Mouse (Mus musculus): Measurements from ENCODE around the gene Mansc1.

Mansc1 gene

DNA sequence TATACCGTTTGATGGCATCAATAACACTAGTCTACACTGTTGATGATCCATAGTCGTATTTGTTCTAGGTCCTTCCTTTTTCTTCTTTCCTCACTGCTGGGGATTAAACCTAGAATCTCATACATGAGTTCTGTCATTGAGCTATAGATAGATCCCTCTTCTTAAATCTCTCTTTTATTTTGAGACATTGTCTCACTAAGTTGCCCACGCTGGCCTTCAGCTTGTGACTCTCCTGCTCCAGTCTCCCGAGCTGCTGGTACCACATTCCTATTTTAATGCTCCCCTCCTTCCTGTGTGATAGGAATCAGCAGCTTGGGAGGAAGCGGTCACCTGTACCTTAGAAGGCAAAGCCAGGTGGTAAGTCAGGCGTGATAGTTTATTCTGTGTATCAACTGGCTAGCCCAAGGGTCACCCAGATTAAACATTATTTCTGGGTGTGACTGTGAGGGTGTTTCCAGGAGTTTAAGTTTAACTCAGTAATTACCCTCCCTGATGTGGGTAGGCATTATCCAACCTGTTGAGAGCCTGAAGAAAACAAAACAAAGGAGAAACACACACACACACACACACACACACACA is 34.5 kb downstream of the Mansc1 start:
- no peak for DNase-seq (ENCODE audit: low spot score)

DNA sequence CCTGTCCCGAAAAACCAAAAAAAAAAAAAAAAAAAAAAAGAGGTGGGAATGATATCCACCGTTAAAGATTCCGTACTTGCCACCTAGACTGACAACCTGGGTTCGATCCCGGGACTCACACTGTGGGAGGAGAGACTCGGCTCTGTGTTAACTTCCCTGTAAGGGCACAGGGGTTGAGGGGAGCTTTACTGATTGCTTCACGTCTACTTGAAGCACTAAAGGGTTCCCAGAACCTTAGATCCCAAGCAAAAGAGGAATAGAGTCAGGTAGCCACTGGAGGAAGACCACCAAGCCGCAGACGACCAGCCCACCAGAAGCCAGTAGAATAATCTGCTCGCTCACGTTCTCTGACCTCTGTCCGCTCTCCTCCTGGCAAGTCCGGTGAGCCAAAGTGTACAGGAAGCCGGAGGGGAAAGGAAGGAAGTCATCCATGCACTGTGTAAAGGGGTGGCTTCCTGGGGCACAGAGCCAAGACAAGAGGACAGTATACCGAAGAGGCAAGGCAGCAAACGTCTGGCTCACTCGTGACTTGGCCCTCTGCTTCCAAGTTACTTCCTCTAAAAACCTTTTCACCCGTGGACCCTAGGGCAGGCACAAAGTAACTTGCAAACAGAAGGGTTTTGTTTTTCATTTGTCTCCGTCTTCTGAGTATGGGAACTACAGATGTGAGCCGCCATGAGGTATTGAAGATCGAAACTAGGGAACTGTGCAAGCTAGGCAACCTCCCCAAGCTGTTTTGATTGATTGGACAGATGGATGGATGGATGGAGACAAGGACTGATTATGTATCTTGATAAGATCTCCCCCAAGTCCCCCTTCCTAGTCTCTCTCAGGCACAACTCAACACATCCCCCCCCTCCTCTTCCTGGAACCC is 37.5 kb downstream of the Mansc1 start:
- no peak for DNase-seq (ENCODE audit: low spot score)

DNA sequence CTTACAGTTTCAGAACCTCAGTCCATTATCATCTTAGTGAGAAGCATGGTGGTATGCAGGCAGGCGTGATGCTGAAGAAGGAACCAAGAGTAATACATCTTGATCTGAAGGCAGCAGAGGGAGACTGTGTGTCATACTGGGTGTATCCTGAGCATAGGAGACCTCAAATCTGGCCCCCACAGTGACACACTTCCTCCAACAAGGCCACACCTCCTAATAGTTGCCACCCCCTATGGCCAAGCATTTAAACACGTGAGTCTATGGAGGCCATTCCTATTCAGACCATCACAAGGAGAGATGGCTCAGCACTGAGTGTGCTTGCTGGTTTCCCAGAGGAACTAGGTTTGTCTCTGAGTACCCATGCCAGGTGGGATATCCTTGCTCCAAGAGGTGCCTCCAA is 40.7 kb downstream of the Mansc1 start:
- DNase-seq (ENCODE audit: low spot score): no peak

DNA sequence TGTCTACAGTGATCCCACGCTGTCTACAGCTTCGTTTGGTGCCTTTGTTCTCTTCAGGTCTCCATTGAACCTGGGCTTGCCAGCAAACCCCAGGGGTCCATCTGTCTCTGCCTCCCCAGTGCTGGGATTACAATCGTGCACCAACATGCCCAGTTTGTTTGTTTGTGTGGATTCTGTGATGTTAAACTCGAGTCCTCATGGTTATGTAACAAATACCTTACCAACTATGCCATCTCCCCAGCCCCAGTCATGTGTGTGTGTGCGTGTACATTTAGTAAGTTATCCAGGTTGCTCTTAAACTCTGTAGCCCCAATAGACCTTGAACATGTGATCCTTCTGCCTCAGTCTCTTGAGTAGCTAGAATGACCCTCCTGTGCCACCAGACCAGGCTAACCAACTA is 46.0 kb downstream of the Mansc1 start:
- no peak for DNase-seq (ENCODE audit: low spot score)

DNA sequence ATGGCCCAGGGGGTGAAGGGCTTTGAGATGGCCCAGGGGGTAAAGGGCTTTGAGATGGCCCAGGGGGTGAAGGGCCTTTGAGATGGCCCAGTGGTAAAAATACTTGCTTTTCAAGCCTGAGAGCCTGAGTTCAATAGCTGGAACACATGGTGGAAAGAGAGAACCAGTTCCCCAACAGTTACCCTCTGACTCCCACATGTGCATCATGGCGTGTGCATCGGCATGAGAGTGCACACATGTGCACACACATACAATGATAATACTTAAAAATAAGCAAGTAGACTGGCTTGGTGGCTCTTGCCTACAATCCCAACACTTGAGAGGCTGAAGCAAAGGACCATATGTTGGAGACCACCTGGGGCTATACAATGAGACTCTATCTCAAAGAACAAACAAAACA is 47.7 kb downstream of the Mansc1 start:
- no peak for DNase-seq (ENCODE audit: low spot score)

DNA sequence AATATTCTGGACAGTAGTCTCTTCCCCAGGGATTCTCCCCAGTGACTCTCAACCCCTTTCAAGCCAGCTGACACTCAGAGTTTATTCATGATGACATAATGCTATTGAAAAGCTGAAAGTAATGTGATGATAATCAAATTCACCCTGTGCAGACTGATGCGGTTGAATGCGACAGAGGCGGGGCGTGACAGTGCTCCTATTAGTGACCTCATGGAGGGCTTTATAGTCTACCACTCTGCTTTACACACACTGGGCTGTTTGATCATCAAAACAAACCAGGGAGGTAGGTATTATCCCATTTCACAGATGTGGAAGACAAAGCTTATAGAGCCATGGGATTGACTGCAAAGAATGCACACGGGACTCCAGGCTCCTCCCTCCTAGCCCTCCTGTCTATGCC is 50.2 kb downstream of the Mansc1 start:
- DNase-seq (ENCODE audit: low spot score): no peak

DNA sequence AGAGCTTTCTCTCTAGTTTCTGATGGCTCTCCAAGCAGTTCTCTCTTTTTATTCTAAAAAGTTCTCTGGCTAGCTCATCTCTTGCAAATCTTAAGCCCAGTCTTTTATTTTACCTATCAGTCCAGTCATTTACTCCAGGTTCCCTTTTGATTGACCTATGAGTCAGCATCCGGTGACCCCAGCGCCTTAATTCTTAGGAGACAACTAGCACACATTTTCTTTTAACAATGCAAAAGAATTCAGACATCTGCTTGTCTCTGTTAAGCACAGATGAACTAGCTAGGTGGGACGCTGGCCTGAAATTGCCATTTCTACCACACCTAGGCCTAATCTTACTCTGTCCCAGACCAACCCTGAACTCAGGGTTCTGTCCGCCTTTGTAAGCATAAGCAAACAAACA is 52.8 kb downstream of the Mansc1 start:
- no peak for DNase-seq (ENCODE audit: low spot score)

DNA sequence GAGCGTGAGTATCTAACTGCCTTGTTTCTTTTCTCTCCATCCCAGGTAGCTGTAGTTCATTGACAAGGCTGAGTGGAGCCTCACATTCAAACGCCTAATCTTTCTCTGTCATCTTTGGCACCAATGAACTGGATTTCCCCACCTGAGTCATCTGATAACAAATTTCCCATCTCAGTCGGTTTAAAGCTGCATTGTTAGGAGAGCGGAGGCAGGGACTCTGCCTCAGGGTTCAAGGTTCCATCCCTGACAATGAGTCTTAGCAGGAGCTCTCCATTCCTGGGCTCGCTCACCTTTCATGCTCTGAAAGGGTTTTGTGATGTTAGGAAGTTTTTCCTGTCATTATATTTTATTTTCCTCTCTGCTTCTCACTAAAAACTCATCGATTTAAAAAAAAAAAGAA is 54.2 kb downstream of the Mansc1 start:
- DNase-seq (ENCODE audit: low spot score): no peak

DNA sequence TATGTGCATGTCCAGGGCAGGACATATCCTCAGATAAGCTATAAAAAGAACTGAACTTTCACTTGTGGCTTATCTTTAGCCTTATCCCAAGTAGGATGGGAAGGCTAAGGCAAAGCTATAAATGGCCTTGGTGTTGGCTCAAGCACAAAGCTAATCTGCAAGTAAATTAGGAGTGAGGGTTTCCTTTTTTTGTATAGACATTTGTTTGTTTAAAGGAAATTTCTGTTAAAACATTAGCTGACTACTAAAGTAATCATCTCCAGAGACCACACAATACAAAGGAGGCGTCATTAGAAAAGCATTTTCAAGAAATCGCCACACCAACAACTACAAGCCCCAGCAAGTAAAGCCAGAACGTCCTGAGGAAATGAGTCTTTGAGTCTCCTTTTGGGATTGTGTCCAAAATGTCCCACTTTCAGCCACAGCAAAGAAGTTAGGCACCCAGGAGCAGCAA is 57.0 kb downstream of the Mansc1 start:
- DNase-seq (ENCODE audit: low spot score): no peak

DNA sequence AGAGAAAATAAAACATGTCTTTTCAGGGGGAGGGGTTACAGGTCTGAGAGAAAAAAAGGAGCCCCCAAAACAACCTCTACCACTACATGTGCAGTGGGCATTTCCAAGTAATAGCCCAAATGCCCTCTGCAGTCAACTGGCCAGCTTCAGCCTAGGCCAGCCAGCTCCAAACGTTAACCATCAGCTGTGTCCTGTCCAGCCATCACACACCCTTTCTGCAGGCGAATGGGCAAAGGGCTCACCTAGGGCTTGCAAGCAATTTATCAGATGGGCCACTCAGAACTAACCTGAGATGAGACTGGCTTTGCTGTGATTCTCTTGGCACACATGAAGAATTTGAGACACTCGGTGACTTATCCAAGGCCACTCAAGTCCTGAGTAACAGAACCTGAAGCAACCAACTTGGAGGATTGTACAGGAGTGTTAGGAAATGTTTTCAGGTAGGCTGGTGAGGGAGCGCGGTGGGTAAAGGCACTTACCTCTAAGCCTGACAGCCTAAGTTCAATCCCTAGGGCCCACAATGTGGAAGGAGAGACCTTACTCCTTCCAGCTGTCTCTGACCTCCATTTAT is 64.2 kb downstream of the Mansc1 start:
- no peak for DNase-seq (ENCODE audit: low spot score)

DNA sequence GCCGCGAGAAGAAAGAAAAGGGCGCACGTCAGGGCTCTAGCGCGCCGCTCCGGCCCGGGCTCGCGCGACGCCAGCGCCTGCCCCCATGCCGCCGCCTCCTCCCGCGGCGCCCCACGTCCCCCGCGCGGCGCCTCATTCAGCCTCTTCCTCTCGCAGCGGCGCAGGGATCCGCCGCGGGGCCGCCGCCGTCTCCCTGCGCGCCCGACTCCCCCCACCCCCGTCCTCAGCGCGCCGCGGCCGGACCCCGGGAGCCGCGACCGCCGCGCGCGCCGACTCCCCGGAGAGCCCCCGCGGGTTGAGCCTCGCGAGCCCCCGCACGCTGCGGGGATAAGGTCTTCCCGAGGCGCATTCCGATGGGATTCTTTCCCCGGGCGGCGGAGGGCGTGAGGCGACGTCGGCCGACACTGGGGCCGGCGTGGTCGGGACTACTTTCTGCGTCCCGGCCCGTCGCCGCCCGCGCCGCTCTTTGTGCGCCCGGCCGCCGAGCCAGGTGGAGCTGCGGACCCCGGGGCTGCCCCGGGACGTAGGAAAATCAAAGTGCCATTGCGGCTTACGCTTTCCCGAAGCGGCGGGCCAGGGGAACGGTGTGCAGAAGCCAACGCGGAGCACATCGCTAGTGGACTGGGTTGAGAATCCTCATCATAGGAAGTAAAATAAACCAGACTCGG is 65.3 kb downstream of the Mansc1 start, which contains the start of gene Lrp6:
Gene Lrp6 (minus strand): TSS at position 148 of the 668 bp plus-strand sequence.
- peak; percentile 66 for DNase-seq (ENCODE audit: low spot score)

DNA sequence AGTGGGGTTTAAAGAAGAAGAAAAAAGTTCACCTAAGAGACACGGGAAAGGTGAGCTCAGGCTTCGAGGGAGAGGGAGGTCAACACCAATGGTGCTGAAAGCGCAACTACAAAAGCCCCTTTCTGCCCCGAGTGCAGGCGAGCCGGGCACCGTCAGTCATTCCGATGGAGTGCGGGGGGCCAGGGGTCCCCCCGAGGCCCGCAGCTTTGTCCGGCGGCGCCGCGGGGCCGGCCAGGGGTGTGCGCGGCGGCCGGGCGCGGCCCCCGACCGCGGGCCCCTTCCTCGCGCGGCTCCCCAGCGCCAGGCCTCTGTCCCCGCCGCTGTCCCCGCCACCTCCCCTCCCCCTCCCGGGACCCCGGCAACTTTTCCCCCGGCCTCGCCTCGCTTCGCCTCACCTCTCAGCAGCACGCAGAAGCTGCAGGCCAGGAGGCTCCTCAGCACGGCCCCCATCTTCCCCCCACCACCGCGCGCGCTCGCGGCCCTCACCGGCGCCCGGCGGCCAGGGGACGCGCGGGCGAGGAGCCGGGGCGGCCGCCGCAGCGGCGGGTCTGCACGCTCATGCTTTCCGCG is 66.0 kb downstream of the Mansc1 start:
- no peak for DNase-seq (ENCODE audit: low spot score)

DNA sequence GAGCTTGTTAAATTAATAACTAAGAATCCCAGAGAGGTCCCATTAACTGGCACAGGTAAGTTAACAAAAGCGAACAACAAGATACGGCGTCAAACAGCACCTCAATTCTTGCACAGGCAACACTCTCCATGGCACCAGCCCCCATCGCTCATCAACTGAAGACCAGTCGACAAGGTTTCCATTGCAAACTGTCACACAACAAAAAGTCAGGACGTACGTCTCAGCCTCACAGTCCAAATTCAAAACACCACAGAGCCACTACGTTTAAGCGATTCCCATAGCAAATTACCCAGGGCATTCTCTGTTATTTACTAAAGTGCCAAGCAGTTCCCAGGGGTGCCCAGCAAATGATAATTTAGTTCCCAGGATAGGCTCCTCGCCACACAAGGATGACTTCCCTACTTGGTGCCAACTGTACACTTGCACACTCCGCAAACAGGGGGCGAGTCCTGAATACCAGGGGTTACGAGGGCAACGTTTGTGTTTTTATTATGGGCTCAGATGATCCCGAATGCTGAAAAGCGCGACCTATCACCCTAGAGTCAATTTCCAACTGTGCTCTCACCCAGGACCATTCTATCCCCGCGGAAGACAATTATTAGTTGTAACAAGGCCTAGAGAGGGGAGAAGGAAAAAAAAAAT is 66.6 kb downstream of the Mansc1 start:
- DNase-seq (ENCODE audit: low spot score): peak; percentile 4

DNA sequence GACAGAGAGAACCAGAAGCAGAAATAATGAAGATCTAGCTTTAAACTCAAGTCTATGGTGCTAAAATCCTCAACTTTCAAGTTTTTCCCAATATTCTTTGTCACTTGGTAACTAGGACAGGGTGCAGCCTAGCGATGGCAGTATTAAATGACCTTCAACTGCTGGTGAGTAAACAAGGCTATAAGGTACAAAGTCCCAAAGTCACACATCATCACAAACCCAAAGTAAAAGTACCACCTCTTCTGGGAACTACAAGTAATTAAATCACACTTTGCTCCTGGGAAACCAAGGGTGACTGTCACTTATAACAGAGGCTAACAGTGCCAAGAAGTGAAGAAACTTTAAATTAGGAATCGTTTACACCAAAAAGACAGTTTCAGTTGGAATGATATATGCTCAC is 67.7 kb downstream of the Mansc1 start:
- no peak for DNase-seq (ENCODE audit: low spot score)

DNA sequence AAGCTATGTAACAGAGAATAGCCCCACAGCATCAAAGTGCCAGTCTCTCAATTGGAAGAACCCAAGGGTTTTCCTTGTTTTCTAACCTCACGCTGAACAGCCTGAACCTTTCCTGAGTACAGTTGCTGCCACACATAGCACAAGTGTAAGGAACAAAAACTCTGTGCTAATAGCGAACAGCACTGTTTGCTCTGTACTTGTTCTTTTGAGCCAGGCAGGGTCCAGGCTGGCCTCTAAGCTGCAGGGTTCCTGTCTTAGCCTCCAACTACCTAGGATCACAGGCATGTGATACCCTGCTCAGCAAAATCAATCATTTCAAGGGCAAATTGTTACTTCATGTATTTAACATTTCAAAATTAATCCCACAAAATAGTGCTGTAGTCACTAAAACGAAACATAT is 72.7 kb downstream of the Mansc1 start:
- no peak for DNase-seq (ENCODE audit: low spot score)
